Mouse (Mus musculus) skeletal muscle tissue, adult 2 months (tissue): Measurements from ENCODE around the gene Naa38.

ENCODE experiments used
- DNase-seq: peaks from one replicate; pipeline ENCODE4 v3.0.0-alpha.2; 2012; ENCODE audit warnings: low read depth, low spot score

The Naa38 gene

DNA sequence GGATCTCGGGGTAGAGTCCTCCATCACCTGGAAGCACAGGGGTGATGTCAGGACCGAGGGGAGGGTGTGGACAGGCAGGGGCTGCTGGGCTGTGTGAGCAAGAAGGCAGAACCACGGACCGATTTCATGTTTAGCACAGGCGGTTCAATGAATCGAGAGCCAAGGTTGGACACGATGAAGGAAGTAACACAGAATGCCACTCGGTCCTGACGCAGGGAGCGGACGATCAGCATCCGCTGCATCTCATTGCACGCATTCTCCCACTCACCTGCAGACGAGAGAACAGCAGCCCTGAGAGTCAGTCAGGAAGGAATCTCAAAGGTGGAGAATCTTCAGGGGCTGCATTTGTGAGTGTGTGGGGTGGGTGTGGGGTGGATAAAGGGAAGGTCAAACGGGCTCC is 35.3 kb downstream of the Naa38 start:
- DNase-seq, result no peak

DNA sequence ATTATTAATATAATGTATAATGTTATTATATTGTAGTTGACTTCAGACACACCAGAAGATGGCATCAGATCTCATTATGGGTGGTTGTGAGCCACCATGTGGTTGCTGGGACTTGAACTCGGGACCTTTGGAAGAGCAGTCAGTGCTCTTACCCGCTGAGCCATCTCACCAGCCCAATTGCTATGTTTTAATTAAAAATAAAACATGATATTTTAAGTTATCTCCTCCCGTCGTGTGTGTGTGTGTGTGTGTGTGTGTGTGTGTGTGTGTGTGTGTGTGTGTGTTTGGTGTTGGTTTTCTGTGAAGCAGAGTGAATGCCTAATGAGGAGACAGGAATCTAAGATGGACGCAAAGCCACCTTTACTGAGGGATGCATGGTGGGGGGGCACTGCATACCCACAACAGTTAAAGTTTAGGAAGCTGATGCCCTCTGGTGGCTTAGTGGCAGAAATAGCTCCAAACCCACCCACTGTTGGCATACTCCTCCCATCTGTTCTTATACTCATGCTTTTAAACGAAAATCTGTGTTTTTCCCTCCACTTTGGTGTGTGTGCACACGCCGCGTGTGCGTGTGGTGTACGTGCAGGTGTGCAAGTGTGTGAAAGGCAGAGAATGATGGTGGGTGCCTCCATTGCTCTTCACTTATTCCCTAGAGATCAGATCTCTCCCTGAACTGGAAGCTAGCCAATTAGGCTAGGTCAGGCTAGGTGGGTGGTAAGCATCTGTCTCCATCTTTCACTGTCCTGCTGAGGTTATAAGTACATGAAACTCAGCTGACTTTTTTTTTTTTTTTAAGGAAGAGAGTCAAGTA is 36.7 kb downstream of the Naa38 start:
- DNase-seq, result peak; percentile 54

DNA sequence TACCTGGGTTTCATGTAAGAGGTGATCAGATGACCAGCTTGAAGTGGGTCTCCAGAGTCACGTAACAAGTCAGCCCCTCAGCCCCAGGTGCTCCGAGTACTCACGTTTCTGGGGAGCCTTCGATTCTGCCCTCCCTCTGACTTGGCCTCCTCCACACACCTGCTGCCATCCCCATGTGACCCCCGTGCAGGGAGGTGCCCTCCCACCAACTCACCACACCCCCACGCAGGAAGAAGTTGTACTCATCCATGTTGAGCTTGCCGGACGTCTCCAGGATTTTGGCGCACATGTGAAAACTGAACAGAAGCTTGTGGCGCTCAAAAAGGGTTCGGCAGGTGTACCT is 37.3 kb downstream of the Naa38 start:
- DNase-seq, result no peak

DNA sequence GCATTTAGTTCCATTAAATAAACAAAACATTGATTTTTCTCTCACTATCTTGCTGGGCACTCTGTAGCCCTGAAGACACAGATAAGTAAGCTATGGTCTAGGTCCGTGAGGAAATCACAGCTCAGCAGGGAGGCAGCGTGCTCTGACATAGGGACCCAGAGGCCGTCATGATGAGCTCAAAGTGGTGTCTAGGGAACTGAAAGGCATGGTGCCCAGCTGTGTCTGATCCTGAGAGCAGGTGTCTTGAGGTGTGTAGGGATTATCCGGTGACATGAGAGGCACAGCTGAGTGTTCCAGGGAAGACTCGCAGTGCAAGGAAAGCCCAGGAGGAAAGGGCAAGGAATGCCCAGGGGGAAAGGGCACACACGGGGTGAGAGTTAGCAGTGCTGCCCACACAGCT is 37.9 kb downstream of the Naa38 start:
- DNase-seq, result no peak

DNA sequence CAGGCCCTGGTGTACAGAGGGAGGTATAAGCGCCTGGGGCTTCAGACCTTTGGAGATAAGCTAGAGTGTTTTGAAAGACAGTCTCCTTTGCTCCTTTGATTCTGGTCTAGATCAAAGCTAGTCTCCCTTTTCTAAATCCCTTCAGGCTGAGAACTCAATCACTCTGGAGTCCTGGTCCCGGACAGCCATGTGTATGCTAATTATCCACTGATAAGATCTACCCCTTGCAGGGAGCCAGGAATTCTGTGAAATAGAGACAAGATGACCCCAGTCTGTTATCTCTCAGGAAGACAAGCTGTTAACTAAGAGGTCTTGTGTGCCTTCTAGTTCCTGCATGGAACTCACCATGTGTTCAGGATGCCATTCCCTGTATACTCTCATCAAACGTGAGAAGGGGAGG is 42.0 kb downstream of the Naa38 start:
- no peak for DNase-seq

DNA sequence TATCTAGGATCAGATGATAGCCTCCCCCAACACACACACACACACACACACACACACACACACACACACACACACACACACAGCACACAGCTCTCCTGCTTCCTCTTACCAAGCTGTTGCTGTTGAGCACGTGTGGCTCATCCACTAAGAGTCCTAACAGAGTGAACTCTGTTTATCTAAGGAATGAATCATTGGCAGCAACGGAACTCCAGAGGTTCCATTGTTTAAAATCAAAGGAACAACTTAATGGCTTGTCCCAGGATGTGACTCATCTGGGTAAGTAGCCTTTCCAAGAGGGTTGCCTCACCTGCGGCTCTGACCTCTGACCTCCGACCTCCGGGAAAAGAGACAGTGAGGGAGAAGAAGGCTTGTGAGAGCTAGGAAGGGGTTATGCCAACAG is 48.0 kb downstream of the Naa38 start:
- DNase-seq, result peak; percentile 17
